Mouse (Mus musculus): ENCODE data around the gene Pagr1b. TPM values are rescaled to one million over a fixed set of nuclear protein-coding genes. Genes with fewer than 3 reads are reported as not detected.

Gene Pagr1b
- total RNA-seq, 2 experiments from 2014 or later: 1.6 TPM; not detected in 1

GRCm38 (mm10) chr7:126955125-126955524 is 61.2 kb downstream of the Pagr1b start:
- DNase-seq: no peak
- intact Hi-C loops (cut with DNase I): no loop called here

- peak; percentile 38 for DNase-seq
- intact Hi-C loops (cut with DNase I): no loop called here
Measured at GRCm38 (mm10) chr7:126952646-126953045, 63.6 kb downstream of the Pagr1b start.

GRCm38 (mm10) chr7:126951741-126952140 is 64.5 kb downstream of the Pagr1b start:
- no peak for DNase-seq
- intact Hi-C loops (cut with DNase I): no loop called here

Small RNA genes within 50 kb of the gene (microRNA-seq; reads per million reads assigned to microRNA genes)
- gene Gm44343: not detected

Other genes with a start within 250 kb of the Pagr1b start
- 100 to 1,000 TPM; 110 to 113 TPM for gene Ypel3, start 239.5 kb downstream of the Pagr1b start, total RNA-seq (2021)
- gene Tbx6, start 235.0 kb downstream of the Pagr1b start, total RNA-seq (2021): under 1 TPM; 0.40 to 0.58 TPM
- gene Ppp4c, start 224.0 kb downstream of the Pagr1b start, total RNA-seq (2021): 10 to 100 TPM; 71.1 to 79.7 TPM
- 100 to 1,000 TPM; 165 to 167 TPM for gene Fam57b, start 218.8 kb downstream of the Pagr1b start, total RNA-seq (2021)
- gene 4930451I11Rik, start 184.8 kb downstream of the Pagr1b start, total RNA-seq (2021): not detected
- 10 to 100 TPM; 74.3 to 84.4 TPM for gene Doc2a, start 169.1 kb downstream of the Pagr1b start, total RNA-seq (2021)
- 10 to 100 TPM; 31.5 to 41.2 TPM for gene Hirip3, start 154.5 kb downstream of the Pagr1b start, total RNA-seq (2021)
- 10 to 100 TPM; 61.7 to 65.2 TPM for gene Ino80e, start 154.1 kb downstream of the Pagr1b start, total RNA-seq (2021)
- 100 to 1,000 TPM; 158 to 165 TPM for gene Taok2, start 131.8 kb downstream of the Pagr1b start, total RNA-seq (2021)
- gene Tmem219, start 93.6 kb downstream of the Pagr1b start, total RNA-seq (2021): 10 to 100 TPM; 19.4 to 20.8 TPM
- gene Kctd13, start 87.6 kb downstream of the Pagr1b start, total RNA-seq (2021): 100 to 1,000 TPM; 151 to 167 TPM
- 10 to 100 TPM; 26.5 to 31.9 TPM for gene Asphd1, start 66.9 kb downstream of the Pagr1b start, total RNA-seq (2021)
- gene Sez6l2, start 65.9 kb downstream of the Pagr1b start, total RNA-seq (2021): 100 to 1,000 TPM; 214 to 235 TPM
- 100 to 1,000 TPM in 1 of 2 experiments, 10 to 100 TPM in 1; 92.7 to 104 TPM for gene Cdipt, start 40.6 kb downstream of the Pagr1b start, total RNA-seq (2021)
- gene Cdiptos, start 40.4 kb downstream of the Pagr1b start, total RNA-seq (2021): not detected
- gene Mvp, start 1.9 kb downstream of the Pagr1b start, total RNA-seq (2021): 1 to 10 TPM; 5.4 to 6.0 TPM
- 10 to 100 TPM; 10.2 to 15.4 TPM for gene Pagr1a, start 868 bp upstream of the Pagr1b start, total RNA-seq (2021)
- gene Gm42742, start 4.6 kb upstream of the Pagr1b start, total RNA-seq (2021): 10 to 100 TPM; 36.7 to 48.6 TPM
- 100 to 1,000 TPM; 132 to 136 TPM for gene Prrt2, start 4.7 kb upstream of the Pagr1b start, total RNA-seq (2021)
- gene Maz, start 10.6 kb upstream of the Pagr1b start, total RNA-seq (2021): 100 to 1,000 TPM; 322 to 334 TPM
- gene Kif22, start 26.0 kb upstream of the Pagr1b start, total RNA-seq (2021): 10 to 100 TPM; 10.4 to 12.5 TPM
- gene Zg16, start 70.8 kb upstream of the Pagr1b start, total RNA-seq (2021): not detected
- under 1 TPM; 0.77 to 0.90 TPM for gene AI467606, start 74.9 kb upstream of the Pagr1b start, total RNA-seq (2021)
- under 1 TPM in 1 of 2 experiments, not detected in 1; 0.18 TPM for gene Qprt, start 105.7 kb upstream of the Pagr1b start, total RNA-seq (2021)
- under 1 TPM; 0.22 to 0.74 TPM for gene Spn, start 121.3 kb upstream of the Pagr1b start, total RNA-seq (2021)
- gene Cd2bp2, start 179.6 kb upstream of the Pagr1b start, total RNA-seq (2021): 10 to 100 TPM; 65.8 to 78.8 TPM
- gene Tbc1d10b, start 192.0 kb upstream of the Pagr1b start, total RNA-seq (2021): 10 to 100 TPM; 73.8 to 78.8 TPM
- 1 to 10 TPM in 1 of 2 experiments, not detected in 1; 1.2 TPM for gene Mylpf, start 192.4 kb upstream of the Pagr1b start, total RNA-seq (2021)
- gene Zfp553, start 216.6 kb upstream of the Pagr1b start, total RNA-seq (2021): 10 to 100 TPM; 28.4 to 28.8 TPM
- 1 to 10 TPM; 7.9 to 8.8 TPM for gene Sept1, start 216.6 kb upstream of the Pagr1b start, total RNA-seq (2021)
- 10 to 100 TPM; 54.9 to 64.5 TPM for gene Zfp771, start 227.8 kb upstream of the Pagr1b start, total RNA-seq (2021)
- gene Dctpp1, start 244.2 kb upstream of the Pagr1b start, total RNA-seq (2021): 10 to 100 TPM; 49.8 to 63.1 TPM